Mouse (Mus musculus) ES-Bruce4 (cell line): ENCODE data around the gene Paox. TPM values are rescaled to one million over a fixed set of nuclear protein-coding genes. Genes with fewer than 3 reads are reported as not detected.

Source experiments
- H3K27ac ChIP-seq: 2 replicates; pipeline ENCODE4 v1.5.1; 2012; ENCODE audit warnings: low read length, inconsistent platforms; ENCODE audit not compliant: insufficient read depth
- H3K27me3 ChIP-seq: 2 replicates; pipeline ENCODE4 v1.6.1; 2012; ENCODE audit warnings: mild to moderate bottlenecking, low read length, inconsistent platforms; ENCODE audit not compliant: control insufficient read depth, poor library complexity, insufficient read depth, severe bottlenecking
- H3K36me3 ChIP-seq: 2 replicates; pipeline ENCODE4 v1.6.1; 2012; ENCODE audit warnings: inconsistent platforms, mild to moderate bottlenecking, low read length, moderate library complexity; ENCODE audit not compliant: control insufficient read depth, poor library complexity, insufficient read depth, severe bottlenecking
- H3K4me1 ChIP-seq: one replicate; pipeline ENCODE4 v1.8.1; 2011; ENCODE audit warnings: low read length; ENCODE audit not compliant: control insufficient read depth, insufficient read depth
- H3K4me3 ChIP-seq: 2 replicates; pipeline ENCODE4 v1.5.1; 2011; ENCODE audit warnings: low read depth, mild to moderate bottlenecking, low read length
- H3K9ac ChIP-seq: 2 replicates; pipeline ENCODE4 v1.6.1; 2012; ENCODE audit warnings: low read depth, mild to moderate bottlenecking, inconsistent platforms; ENCODE audit not compliant: poor library complexity, severe bottlenecking
- H3K9me3 ChIP-seq: replicated peaks from 2 replicates; pipeline ENCODE4 v1.6.1; 2012; ENCODE audit warnings: mild to moderate bottlenecking, low read length, inconsistent platforms; ENCODE audit not compliant: control insufficient read depth, poor library complexity, insufficient read depth, severe bottlenecking
- CTCF ChIP-seq: IDR thresholded peaks from one replicate; pipeline ENCODE4 v1.8.1; 2011; ENCODE audit warnings: low read depth, low read length
- EP300 ChIP-seq: IDR thresholded peaks from 2 replicates; pipeline ENCODE4 v1.6.1; 2011; ENCODE audit warnings: low read depth, low read length; ENCODE audit not compliant: insufficient read depth
- POLR2A ChIP-seq: IDR thresholded peaks from one replicate; pipeline ENCODE4 v1.8.1; 2011; ENCODE audit warnings: low read length; ENCODE audit not compliant: insufficient read depth
- polyA plus RNA-seq: library from polyadenylated mRNA; stranded (reverse); fragments of >200 nt; gene quantifications from 2 replicates; pipeline ENCODE4 v1.2.4, GENCODE M21; 2011; ENCODE audit warnings: low read depth; ENCODE audit not compliant: missing spikeins, insufficient read depth, insufficient read length

The Paox gene
- 19.6 and 21.4 TPM in 2 replicates for polyA plus RNA-seq

DNA sequence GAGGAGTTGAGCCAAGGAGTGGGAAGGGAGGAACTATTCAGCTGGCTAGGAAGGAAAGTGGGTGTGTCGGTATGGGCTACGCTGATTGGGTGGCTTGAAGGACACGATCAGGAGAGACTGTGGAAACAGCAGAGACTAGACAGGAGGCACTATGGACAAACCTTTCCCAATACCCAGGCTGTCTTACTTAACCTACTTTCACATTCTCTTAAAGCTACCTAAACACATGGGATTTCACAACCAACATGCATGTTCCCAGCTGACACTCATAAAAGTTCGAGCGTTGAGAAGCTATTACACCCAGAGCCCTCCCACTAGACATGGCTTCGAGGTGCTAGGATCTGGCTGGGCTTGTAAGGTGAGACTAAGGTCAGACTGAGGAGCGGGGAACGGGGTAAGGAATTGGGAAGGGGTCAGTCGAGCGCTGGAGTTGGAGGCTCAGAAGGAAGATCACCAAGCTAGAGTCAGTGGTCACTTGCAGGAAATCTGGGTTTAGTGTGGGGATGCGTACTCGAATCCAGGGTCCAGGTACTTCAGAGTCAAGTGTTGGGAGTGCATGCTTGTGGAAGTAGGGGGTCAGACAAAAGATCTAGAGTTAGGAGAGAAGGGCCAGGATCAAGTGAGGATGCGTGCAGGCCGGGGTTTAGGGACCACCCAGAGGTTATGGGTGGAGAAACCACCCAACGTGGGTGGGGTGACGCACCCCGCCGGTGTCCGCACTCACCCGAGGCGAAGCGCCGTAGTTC lies at the start of gene Paox:
TSS of gene Paox (plus strand) at position 217 of the 746 bp plus-strand sequence.
- Histone ChIP-seq H3K27ac (peak within 1 kb of the TSS; percentile 58), H3K36me3 (peaks cover 15% of the 10 kb centered on the region), H3K4me3 (peak within 1 kb of the TSS; percentile 82), H3K4me1 (peaks cover 2% of the 10 kb centered on the region), H3K9me3 (no peaks in the 10 kb centered on the region), H3K9ac (peak within 1 kb of the TSS; percentile 70), H3K27me3 (no peaks in the 10 kb centered on the region)
- TF ChIP-seq EP300 (no peak), POLR2A (no peak), CTCF (no peak)

DNA sequence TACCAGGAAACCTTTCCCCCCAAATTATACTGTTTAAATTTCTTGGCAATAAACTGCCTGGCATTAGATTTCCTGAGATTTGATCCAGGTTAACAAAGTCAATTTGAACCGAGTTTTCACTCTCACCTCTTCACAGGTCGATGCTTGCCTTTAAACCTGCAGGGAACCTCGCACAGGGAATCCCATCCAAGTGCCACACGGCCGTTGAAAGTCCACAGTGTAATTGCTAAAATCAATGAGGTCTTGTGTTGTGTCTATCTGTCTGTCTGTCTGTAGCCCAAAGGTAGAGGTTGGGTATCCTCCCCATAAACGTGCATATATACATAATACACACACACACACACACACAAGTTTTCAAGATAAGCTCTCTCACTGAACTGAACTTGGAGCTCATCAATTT lies 48.2 kb upstream of the Paox start:
- H3K27ac ChIP-seq: no peak overlapping the region
- H3K9ac ChIP-seq: no peak overlapping the region
- H3K9me3 ChIP-seq: no peaks in the 10 kb centered on the region
- no peaks in the 10 kb centered on the region for H3K36me3 ChIP-seq
- H3K27me3 ChIP-seq: no peaks in the 10 kb centered on the region
- no peak for TF ChIP-seq EP300
- TF ChIP-seq POLR2A: no peak
- TF ChIP-seq CTCF: no peak
- H3K4me3 ChIP-seq: no peak overlapping the region
- H3K4me1 ChIP-seq: no peaks in the 10 kb centered on the region

DNA sequence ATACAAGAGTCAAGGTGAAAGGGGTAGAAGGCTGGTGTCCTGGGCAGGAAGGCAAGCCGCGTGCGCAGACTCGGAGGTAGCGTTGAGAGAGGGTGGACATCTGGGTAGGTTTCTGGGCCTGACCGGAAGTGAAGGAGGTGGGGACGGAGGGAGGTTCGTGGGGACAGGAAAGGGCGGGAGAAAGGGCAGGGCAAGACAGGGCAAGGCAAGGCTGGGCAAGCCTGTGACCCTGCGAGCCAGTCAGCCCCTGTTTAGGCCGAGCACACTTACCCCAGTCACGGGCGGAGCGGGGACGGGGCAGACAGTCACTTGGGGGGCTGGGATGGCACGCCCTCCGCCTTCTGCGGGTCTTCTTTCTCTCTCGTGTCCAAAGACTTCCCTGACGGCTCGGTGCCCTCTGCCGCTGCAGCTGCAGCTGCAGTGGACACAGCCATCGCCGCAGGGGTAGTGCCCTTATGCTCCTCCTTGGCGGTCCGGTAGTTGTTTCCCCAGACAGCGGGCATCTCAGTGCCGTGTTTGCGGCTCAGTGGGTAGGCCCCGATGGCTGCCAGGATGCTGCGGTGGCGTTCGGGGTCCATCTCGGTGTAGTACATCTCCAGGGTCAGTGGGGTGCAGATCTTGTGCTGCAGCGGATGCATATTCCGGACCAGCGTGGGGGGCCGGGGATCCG lies 45.4 kb upstream of the Paox start:
- no peak overlapping the region for H3K27ac ChIP-seq
- H3K4me1 ChIP-seq: no peaks in the 10 kb centered on the region
- no peaks in the 10 kb centered on the region for H3K27me3 ChIP-seq
- no peaks in the 10 kb centered on the region for H3K9me3 ChIP-seq
- H3K9ac ChIP-seq: peak overlapping the region; percentile 44
- peak; percentile 20 for TF ChIP-seq POLR2A
- TF ChIP-seq CTCF: no peak
- 0 out of 2 replicates have a peak, but pooled peaks have one; percentile 28 for TF ChIP-seq EP300
- H3K4me3 ChIP-seq: peak overlapping the region; percentile 62
- H3K36me3 ChIP-seq: no peaks in the 10 kb centered on the region

DNA sequence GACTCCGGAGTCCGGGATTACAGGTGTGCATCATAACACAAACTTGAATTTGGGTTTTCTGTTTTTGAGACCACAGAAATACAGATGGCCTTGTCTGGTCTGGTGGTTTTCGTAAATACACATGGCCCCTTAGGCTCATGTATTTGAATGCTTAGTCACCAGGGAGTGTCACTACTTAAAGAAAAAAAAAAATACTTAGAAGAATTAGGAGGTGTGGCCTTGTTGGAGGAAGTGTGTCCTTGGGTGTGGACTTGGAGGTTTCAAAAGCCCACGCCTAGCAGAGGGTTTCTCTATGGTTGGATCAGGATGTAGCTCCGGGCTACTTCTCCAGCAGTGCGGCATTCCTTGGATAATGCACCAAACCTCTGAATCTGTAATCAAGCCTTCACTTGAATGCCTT lies 37.9 kb upstream of the Paox start:
- no peak overlapping the region for H3K9ac ChIP-seq
- H3K27me3 ChIP-seq: no peaks in the 10 kb centered on the region
- H3K4me3 ChIP-seq: no peak overlapping the region
- no peaks in the 10 kb centered on the region for H3K4me1 ChIP-seq
- no peaks in the 10 kb centered on the region for H3K9me3 ChIP-seq
- no peaks in the 10 kb centered on the region for H3K36me3 ChIP-seq
- TF ChIP-seq POLR2A: no peak
- 0 out of 2 replicates have a peak, but pooled peaks have one; percentile 13 for TF ChIP-seq EP300
- H3K27ac ChIP-seq: 0 out of 2 replicates have a peak overlapping the region, but pooled peaks have one; percentile 38

DNA sequence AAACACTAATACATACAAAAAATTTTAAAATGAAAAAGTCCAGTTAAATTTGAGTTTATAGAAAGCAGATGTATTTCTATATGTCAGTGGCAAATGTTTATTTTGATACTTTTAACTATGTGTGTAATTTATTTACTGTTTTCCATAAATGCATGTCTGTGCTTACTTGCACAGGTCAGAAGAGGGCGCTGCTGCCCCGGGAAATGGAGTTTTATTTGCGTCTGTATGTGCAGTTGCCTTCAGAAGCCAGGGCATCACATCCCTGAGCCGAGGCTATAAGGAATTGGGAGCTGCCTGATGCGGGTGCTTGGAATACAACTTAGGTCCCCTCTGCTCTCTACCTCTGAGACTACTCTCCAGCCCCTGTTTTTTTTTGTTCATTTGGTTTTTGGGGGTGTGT lies 36.9 kb upstream of the Paox start:
- Histone ChIP-seq H3K27ac (no peak overlapping the region), H3K9me3 (no peaks in the 10 kb centered on the region), H3K4me3 (no peak overlapping the region), H3K4me1 (no peaks in the 10 kb centered on the region), H3K36me3 (no peaks in the 10 kb centered on the region), H3K27me3 (no peaks in the 10 kb centered on the region), H3K9ac (no peak overlapping the region)
- no peak for TF ChIP-seq EP300
- TF ChIP-seq CTCF: peak; percentile 71
